Mouse (Mus musculus) splenic B cell, adult 2 months (primary cell): Measurements from ENCODE around the gene Dbi.

ENCODE experiments used
- DNase-seq: peaks from one replicate; pipeline ENCODE4 v3.0.0-alpha.2; 2011; ENCODE audit warnings: low read depth, low spot score
- H3K27me3 ChIP-seq: 2 replicates; pipeline ENCODE4 v1.6.1; 2012; ENCODE audit warnings: mild to moderate bottlenecking, low read length, moderate library complexity, mixed read lengths; ENCODE audit not compliant: control insufficient read depth, poor library complexity, insufficient read depth, severe bottlenecking
- H3K36me3 ChIP-seq: 2 replicates; pipeline ENCODE4 v1.6.1; 2012; ENCODE audit warnings: mild to moderate bottlenecking, low read length, moderate library complexity, mixed read lengths; ENCODE audit not compliant: control insufficient read depth, poor library complexity, insufficient read depth, severe bottlenecking

Gene Dbi

GRCm38 (mm10) chr1:120120969-120121811 lies at the start of gene Dbi, which contains the start of gene 3110009E18Rik:
TSS of gene Dbi (minus strand) at chr1:120121078.
TSS of gene 3110009E18Rik (plus strand) at chr1:120121187.
- peaks cover 1% of the 10 kb centered on the region; the same call in 1 of the 2 replicates for H3K36me3 ChIP-seq
- no peaks in the 10 kb centered on the region for H3K27me3 ChIP-seq
- peak; percentile 95 for DNase-seq

- DNase-seq, result no peak
- Histone ChIP-seq H3K36me3 (0 out of 2 replicates have a peak, but pooled peaks cover 2% of the 10 kb centered on the region), H3K27me3 (no peaks in the 10 kb centered on the region)
These were observed 49.4 kb upstream of the Dbi start for GRCm38 (mm10) chr1:120170307-120170706.

GRCm38 (mm10) chr1:120168674-120169073 lies 47.8 kb upstream of the Dbi start:
- H3K27me3 ChIP-seq, result no peaks in the 10 kb centered on the region
- DNase-seq, result no peak
- H3K36me3 ChIP-seq, result 0 out of 2 replicates have a peak, but pooled peaks cover 2% of the 10 kb centered on the region

GRCm38 (mm10) chr1:120168016-120168415 lies 47.1 kb upstream of the Dbi start:
- no peaks in the 10 kb centered on the region for H3K27me3 ChIP-seq
- 0 out of 2 replicates have a peak, but pooled peaks cover 2% of the 10 kb centered on the region for H3K36me3 ChIP-seq
- no peak for DNase-seq

- DNase-seq, result peak; percentile 77
- 0 out of 2 replicates have a peak, but pooled peaks cover 2% of the 10 kb centered on the region for H3K36me3 ChIP-seq
- H3K27me3 ChIP-seq, result no peaks in the 10 kb centered on the region
These were observed 41.7 kb upstream of the Dbi start for GRCm38 (mm10) chr1:120162616-120163015.

DNA sequence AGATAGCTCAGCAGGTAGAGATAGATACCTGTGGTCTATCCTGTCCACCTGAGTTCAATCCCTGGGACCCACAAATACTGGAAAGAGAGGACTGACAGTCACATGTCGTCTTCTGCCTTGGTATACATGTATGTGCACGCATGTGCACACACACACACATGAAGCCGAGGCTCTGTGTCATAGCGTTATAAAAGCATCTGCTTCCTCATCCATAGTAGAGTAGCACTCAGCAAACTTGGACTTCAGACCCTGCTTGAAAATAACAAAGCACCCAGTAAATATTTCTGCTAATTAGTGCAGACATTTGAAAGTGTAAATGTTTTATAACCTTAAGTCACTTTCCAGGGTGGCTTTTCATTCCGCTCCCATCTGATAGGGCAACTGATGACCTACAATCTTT lies 40.6 kb upstream of the Dbi start:
- no peak for DNase-seq
- Histone ChIP-seq H3K36me3 (0 out of 2 replicates have a peak, but pooled peaks cover 2% of the 10 kb centered on the region), H3K27me3 (no peaks in the 10 kb centered on the region)

DNA sequence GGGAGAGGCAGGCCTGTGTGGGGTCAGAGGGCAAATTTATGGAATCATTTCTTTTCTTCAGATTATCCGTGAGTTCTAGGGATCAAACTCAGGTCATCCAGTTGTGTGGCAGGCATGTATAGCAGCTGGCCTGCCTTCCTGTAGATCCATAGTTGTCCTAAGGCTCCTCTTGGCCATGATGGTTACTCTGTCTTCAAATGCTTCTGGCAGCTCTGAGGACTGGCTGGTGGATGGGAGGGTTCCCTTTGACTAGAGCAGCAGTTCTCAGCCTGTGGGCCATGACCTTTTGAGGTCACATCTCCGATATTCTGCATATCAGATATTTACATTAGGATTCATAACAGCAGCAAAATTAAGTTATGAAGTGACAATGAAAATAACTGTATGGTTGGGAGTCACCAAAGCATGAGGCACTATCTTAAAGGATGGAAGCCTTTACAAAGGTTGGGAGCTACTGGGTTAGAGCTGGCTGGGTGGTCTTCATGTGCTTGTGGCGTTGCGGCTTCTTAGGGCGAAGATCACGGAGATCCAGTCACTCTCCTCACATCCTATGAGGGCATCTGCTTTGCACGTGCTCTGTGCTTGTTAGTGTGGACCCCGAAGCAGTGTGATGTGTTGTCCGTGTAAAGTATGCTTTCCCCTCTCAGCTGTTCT lies 37.7 kb upstream of the Dbi start:
- DNase-seq, result no peak
- Histone ChIP-seq H3K27me3 (no peaks in the 10 kb centered on the region), H3K36me3 (no peaks in the 10 kb centered on the region)

- no peaks in the 10 kb centered on the region for H3K27me3 ChIP-seq
- DNase-seq, result peak; percentile 59
- no peaks in the 10 kb centered on the region for H3K36me3 ChIP-seq
These were observed 34.4 kb upstream of the Dbi start for GRCm38 (mm10) chr1:120155325-120155724.

DNA sequence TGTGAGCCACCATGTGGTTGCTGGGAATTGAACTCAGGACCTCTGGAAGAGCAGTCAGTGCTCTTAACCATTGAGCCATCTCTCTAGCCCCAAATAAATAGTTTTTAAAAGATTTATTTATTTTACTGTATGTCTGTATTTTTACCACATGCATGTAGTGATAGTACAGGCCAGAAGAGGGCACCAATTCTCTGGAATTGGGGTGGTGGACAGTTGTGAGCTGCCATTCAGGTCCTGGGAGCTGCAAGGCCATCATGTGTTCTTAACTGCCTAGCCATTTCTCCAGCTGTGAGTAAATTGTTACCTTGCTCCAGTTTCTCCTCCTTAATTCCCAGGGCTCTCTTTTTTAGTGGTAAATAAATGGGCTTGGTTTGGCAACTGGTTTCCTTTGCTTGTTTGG lies 33.4 kb upstream of the Dbi start:
- DNase-seq, result peak; percentile 70
- no peaks in the 10 kb centered on the region for H3K36me3 ChIP-seq
- no peaks in the 10 kb centered on the region for H3K27me3 ChIP-seq

DNA sequence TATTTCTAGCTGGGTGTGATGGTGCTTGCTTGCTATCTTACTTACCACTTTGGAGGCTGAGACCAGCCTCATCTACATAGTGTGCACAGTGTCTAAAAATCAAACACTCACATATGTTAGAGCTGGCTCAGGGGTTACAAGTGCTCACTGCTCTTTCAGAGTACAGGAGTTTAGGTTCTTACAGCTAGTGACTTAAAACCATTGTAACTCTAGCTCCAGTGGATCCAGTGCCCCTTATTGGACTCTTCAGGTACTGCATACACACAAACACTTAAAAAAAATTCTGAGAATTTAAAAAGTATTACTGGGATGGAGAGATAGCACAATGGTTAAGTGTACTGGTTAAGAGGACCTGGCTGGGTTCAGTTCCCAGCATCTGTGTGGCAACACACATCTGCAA lies 26.1 kb upstream of the Dbi start:
- Histone ChIP-seq H3K27me3 (no peaks in the 10 kb centered on the region), H3K36me3 (no peaks in the 10 kb centered on the region)
- DNase-seq, result peak; percentile 55

- DNase-seq, result peak; percentile 59
- Histone ChIP-seq H3K27me3 (no peaks in the 10 kb centered on the region), H3K36me3 (no peaks in the 10 kb centered on the region)
These were observed 24.8 kb upstream of the Dbi start for GRCm38 (mm10) chr1:120145527-120146216.

- no peak for DNase-seq
- no peaks in the 10 kb centered on the region for H3K36me3 ChIP-seq
- no peaks in the 10 kb centered on the region for H3K27me3 ChIP-seq
These were observed 21.7 kb upstream of the Dbi start for GRCm38 (mm10) chr1:120142551-120142950.

GRCm38 (mm10) chr1:120140144-120140693 lies 19.3 kb upstream of the Dbi start:
- H3K27me3 ChIP-seq, result no peaks in the 10 kb centered on the region
- no peak for DNase-seq

DNA sequence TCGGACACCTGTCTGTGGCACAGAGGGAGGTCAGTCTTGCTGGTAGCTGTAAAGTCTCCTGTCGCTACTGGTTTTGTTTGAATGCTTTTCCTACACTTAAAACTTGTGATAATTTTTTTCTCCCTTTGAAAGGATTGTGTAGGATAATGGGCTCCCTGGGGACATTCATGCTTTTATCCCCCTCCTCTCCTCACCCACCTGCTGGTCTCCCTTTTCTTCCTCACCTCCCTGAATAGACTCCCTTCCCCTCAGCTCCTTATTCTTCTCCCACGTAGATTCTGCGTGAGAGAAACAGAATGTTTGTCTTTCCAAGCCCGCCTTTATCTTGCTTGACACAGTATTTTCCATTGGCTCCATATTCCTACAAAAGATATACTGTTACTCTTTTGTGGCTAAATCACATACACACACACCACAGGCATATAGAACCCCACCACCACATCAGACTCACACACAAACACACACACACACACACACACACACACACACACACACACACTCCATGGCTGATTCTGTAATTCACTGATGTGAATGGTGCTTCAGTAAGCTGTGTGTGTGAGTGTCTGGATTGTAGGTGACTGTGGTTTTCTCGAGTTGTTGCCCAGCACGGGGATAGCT lies 18.2 kb upstream of the Dbi start:
- Histone ChIP-seq H3K36me3 (no peaks in the 10 kb centered on the region), H3K27me3 (no peaks in the 10 kb centered on the region)
- no peak for DNase-seq

More at GRCm38 (mm10) chr1:120140144-120140693, 19.3 kb upstream of the Dbi start:
- H3K36me3 ChIP-seq, result no peaks in the 10 kb centered on the region
